Mouse (Mus musculus) heart, embryonic 16.5 days (tissue): ENCODE results near the gene Iapp. TPM values are rescaled to one million over a fixed set of nuclear protein-coding genes. Genes with fewer than 3 reads are reported as not detected.
A peak's percentile ranks its signal among the peaks of the same experiment; 100 is the strongest.
"Not testable (repeated sequence)": the region's sequence is repeated elsewhere in the genome, so short reads cannot be mapped to it uniquely, and the experiment has no call there.

Source experiments
- ATAC-seq: fragments of 200-750 bp; cut with Nextera tagmentation; replicated peaks from 2 replicates; pipeline ENCODE4 v1.8.0; 2017; ENCODE audit warnings: moderate number of reproducible peaks; ENCODE audit not compliant: insufficient read depth, low FRiP score; ENCODE audit errors: extremely low read depth
- H3K27ac ChIP-seq: fragments of 300-500 bp; sonication (generic); 2 replicates; pipeline ENCODE4 v1.5.1; 2014; ENCODE audit warnings: mild to moderate bottlenecking, low read length, control low read depth, moderate library complexity
- H3K27me3 ChIP-seq: fragments of 300-500 bp; sonication (generic); 2 replicates; pipeline ENCODE4 v1.6.1; 2014; ENCODE audit warnings: low read length, mixed read lengths; ENCODE audit not compliant: control insufficient read depth, insufficient read depth
- H3K36me3 ChIP-seq: fragments of 300-500 bp; sonication (generic); 2 replicates; pipeline ENCODE4 v1.6.1; 2014; ENCODE audit not compliant: control insufficient read depth, insufficient read depth
- H3K4me1 ChIP-seq: fragments of 300-500 bp; sonication (generic); 2 replicates; pipeline ENCODE4 v1.6.1; 2014; ENCODE audit warnings: low read length, mixed read lengths; ENCODE audit not compliant: control insufficient read depth, insufficient read depth
- H3K4me2 ChIP-seq: fragments of 300-500 bp; sonication (generic); 2 replicates; pipeline ENCODE4 v1.6.1; 2014; ENCODE audit warnings: low read depth, mild to moderate bottlenecking, control low read depth, low read length
- H3K4me3 ChIP-seq: fragments of 300-500 bp; sonication (generic); 2 replicates; pipeline ENCODE4 v1.5.1; 2014; ENCODE audit warnings: mild to moderate bottlenecking, control low read depth, low read length
- H3K9ac ChIP-seq: fragments of 300-500 bp; sonication (generic); 2 replicates; pipeline ENCODE4 v1.6.1; 2014; ENCODE audit warnings: low read length, control low read depth
- H3K9me3 ChIP-seq: fragments of 300-500 bp; sonication (generic); replicated peaks from 2 replicates; pipeline ENCODE4 v1.6.1; 2016; ENCODE audit warnings: low read length; ENCODE audit not compliant: control insufficient read depth
- WGBS: fragments of 180-500 bp; shearing (Covaris S2); extraction: QIAGEN DNeasy Blood & Tissue Kit; methylation state at CpG from one replicate; pipeline ENCODE4 v1.1.7; 2014; 5-methylcytosine and 5-hydroxymethylcytosine counted together
- polyA plus RNA-seq: library from polyadenylated mRNA; unstranded; fragments of >200 nt; fragmentation: Nextera tagmentation; extraction: Ambion mirVana; gene quantifications from 2 replicates; pipeline ENCODE4 v1.2.1, GENCODE M21; 2015

Gene Iapp
- polyA plus RNA-seq, 1 experiment from 2014 or later = 0.58 TPM

- no peak for ATAC-seq
- WGBS = 42% methylated on average over 1 of the region's 1 CpGs
- Histone ChIP-seq H3K36me3 (no peaks in the 10 kb centered on the region), H3K4me2 (no peak overlapping the region), H3K4me3 (no peak overlapping the region), H3K9ac (no peak overlapping the region), H3K27me3 (no peaks in the 10 kb centered on the region), H3K27ac (no peak overlapping the region), H3K4me1 (no peaks in the 10 kb centered on the region), H3K9me3 (no peaks in the 10 kb centered on the region)
Observed at GRCm38 (mm10) chr6:142329201-142329600, 31.0 kb downstream of the Iapp start.

DNA sequence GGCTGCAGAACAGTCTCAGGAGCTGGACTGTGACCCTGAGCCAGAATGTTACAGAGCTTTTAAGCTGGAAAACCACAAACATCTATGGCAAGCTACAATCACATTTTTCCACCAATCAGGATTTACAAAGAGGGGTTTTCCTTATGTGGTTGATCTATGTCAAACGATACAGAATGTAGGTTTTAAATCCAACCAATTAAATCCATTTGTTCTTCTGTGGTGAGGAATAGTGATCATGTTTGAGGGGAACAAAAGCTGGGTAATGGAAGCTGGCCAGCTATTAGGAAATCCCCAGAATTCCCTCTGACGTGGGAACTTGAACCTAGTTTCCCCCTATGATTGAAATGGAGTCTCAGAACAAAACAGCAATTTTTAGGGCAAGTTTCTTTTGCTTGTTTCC is 40.7 kb downstream of the Iapp start:
- WGBS = 58% methylated on average over 2 of the region's 2 CpGs
- ATAC-seq = no peak
- no peak overlapping the region for H3K9ac ChIP-seq
- H3K9me3 ChIP-seq = no peaks in the 10 kb centered on the region
- H3K27ac ChIP-seq = no peak overlapping the region
- no peak overlapping the region for H3K4me3 ChIP-seq
- H3K4me2 ChIP-seq = no peak overlapping the region
- no peaks in the 10 kb centered on the region for H3K4me1 ChIP-seq
- H3K27me3 ChIP-seq = no peaks in the 10 kb centered on the region
- no peaks in the 10 kb centered on the region for H3K36me3 ChIP-seq

- Histone ChIP-seq H3K9ac (no peak overlapping the region), H3K27me3 (no peaks in the 10 kb centered on the region), H3K4me3 (no peak overlapping the region), H3K4me2 (no peak overlapping the region), H3K36me3 (no peaks in the 10 kb centered on the region), H3K27ac (no peak overlapping the region), H3K4me1 (no peaks in the 10 kb centered on the region), H3K9me3 (no peaks in the 10 kb centered on the region)
- 26% methylated on average over 2 of the region's 2 CpGs for WGBS
- no peak for ATAC-seq
Observed at GRCm38 (mm10) chr6:142339576-142339975, 41.4 kb downstream of the Iapp start.

- H3K36me3 ChIP-seq = no peaks in the 10 kb centered on the region
- H3K27me3 ChIP-seq = no peaks in the 10 kb centered on the region
- no peaks in the 10 kb centered on the region for H3K9me3 ChIP-seq
- H3K4me2 ChIP-seq = no peak overlapping the region
- no peak for ATAC-seq
- H3K4me3 ChIP-seq = no peak overlapping the region
- no peak overlapping the region for H3K27ac ChIP-seq
- 51% methylated on average over 2 of the region's 2 CpGs for WGBS
- H3K4me1 ChIP-seq = peaks cover 4% of the 10 kb centered on the region
- H3K9ac ChIP-seq = no peak overlapping the region
Observed at GRCm38 (mm10) chr6:142343561-142343960, 45.3 kb downstream of the Iapp start.

GRCm38 (mm10) chr6:142345440-142346038 is 47.3 kb downstream of the Iapp start, which contains the start of gene Pyroxd1:
TSS of gene Pyroxd1 (plus strand) at chr6:142345654.
- Histone ChIP-seq H3K9ac (peak within 1 kb of the TSS; percentile 82), H3K36me3 (0 out of 2 replicates have a peak, but pooled peaks cover 6% of the 10 kb centered on the region), H3K27ac (peak within 1 kb of the TSS; percentile 84), H3K9me3 (no peaks in the 10 kb centered on the region), H3K4me1 (peaks cover 4% of the 10 kb centered on the region), H3K4me3 (peak within 1 kb of the TSS; percentile 95), H3K4me2 (peak within 1 kb of the TSS; percentile 77), H3K27me3 (no peaks in the 10 kb centered on the region)
- peak; percentile 95 for ATAC-seq
- WGBS = under 1% methylated on average over 48 of the region's 48 CpGs

GRCm38 (mm10) chr6:142346181-142347110 is 48.2 kb downstream of the Iapp start:
- no peak for ATAC-seq
- Histone ChIP-seq H3K9ac (peak overlapping the region; percentile 82), H3K27ac (no peak overlapping the region), H3K4me1 (peaks cover 4% of the 10 kb centered on the region), H3K4me3 (peak overlapping the region; percentile 95), H3K36me3 (peaks cover 10% of the 10 kb centered on the region; the same call in 1 of the 2 replicates), H3K27me3 (no peaks in the 10 kb centered on the region), H3K4me2 (peak overlapping the region; percentile 77), H3K9me3 (no peaks in the 10 kb centered on the region)
- 44% methylated on average over 12 of the region's 12 CpGs for WGBS

DNA sequence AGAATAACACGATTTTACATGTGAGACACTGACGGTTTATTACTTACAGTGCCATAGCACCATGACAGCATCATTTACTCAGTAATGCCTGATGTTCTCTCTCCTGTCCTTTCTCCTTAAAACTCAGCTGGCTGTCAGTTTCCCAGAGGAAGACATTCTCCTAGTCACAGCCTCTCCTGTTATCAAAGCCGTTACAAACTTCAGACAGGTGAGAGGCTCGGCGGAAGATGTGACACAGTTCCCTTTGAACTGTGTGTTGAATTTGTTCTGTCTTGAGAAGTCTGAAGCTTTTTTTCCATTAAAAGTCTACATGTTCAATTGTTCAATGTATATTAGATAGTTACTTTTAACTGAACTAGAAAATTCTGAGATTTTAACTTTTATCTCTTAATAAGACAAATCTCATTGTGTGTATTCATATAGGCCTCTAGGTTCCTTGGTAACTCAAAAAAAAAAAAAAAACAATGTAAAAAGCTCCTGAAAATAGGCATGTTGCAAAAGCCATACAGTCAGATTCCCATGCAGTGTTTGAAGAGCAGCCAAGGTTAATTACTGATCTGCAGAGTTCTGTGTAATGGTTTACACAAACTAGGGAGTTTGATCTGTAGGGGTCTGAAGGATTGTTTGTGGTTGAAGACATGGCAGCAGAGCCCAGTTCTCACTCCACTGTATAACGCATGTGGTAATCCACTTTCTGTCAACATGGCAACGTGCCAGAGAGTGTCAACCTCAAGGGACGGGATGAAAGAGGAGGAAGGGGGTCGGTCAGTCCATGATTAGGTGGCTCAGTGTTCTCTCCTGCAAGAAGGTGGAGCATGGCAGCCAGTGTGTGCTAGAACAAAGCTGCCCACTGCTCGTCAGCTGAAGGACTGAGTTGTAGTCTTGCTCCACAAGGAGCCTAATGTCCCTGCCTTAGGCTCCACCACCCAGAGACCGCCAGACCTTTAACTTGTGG is 49.5 kb downstream of the Iapp start:
- Histone ChIP-seq H3K4me1 (peaks cover 4% of the 10 kb centered on the region), H3K27ac (no peak overlapping the region), H3K9ac (no peak overlapping the region), H3K4me3 (no peak overlapping the region), H3K4me2 (no peak overlapping the region), H3K27me3 (no peaks in the 10 kb centered on the region), H3K9me3 (no peaks in the 10 kb centered on the region), H3K36me3 (peaks cover 13% of the 10 kb centered on the region)
- WGBS = 63% methylated on average over 11 of the region's 11 CpGs
- no peak for ATAC-seq

DNA sequence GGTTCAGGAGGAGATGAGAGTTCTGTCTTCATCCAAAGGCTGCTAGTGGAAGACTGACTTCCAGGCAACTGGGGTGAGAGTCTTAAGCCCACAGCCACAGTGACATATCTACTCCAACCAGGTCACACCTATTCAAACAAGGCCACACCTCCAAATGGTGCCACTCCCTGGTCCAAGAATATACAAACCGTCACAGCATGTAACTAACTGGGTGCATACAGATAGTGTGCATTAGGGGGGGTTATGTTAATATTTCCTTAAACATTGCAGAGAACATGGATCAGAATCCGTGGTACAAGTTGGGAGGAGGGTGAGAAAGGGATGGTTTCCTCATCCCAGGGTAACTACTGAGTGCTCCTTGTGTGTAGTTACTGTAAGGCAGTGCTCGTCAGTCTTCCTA is 53.9 kb downstream of the Iapp start:
- not testable (repeated sequence) for H3K27me3 ChIP-seq, H3K9ac ChIP-seq, H3K4me3 ChIP-seq, H3K27ac ChIP-seq, H3K9me3 ChIP-seq, H3K4me1 ChIP-seq, ATAC-seq, H3K4me2 ChIP-seq
- peaks cover 23% of the 10 kb centered on the region for H3K36me3 ChIP-seq
- WGBS = 80% methylated on average over 3 of the region's 3 CpGs
